Mouse (Mus musculus): ENCODE data around the gene Mrpl16. TPM values are rescaled to one million over a fixed set of nuclear protein-coding genes. Genes with fewer than 3 reads are reported as not detected.

The Mrpl16 gene
- total RNA-seq, 2 experiments from 2014 or later = 38.4 to 39.8 TPM

DNA sequence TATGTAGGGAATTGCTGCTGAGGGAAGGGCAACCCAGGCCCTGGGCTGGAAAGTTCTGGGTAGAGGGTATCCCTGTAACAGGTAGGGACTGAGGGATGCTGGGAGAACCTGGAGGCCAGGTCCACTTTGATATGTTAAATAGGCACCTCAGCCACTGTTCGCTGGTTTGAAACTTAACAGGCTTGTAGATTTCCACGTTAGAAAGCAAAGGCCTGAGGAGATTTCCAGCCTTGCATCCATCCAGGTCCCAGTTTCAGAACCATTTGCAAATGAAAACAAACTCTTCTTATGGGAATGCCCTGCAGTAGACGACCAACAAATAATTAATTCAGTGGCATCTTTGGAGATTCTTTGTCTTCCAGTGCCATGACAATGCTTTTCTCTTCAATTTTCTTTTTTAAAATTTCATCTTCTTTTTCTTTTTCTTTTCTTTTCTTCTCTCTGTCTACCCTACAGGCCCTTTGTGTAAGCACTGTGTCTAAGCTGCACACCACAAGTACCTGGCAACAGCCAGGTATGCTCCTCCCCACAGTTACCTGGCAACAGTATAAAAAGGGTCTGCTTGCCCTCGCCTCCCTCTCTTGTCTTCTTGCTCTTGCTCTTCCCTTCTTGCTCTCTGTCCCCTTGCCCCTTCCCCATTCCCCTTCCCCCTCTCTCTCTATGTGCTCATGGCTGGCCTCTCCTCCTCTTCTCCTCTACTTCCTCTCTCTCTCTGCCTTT is 53.3 kb downstream of the Mrpl16 start:
- no peak for DNase-seq (ENCODE audit: low spot score in 2 of 2)
- intact Hi-C loops (cut with DNase I) = no loop called here

Other genes starting within 250 kb of the Mrpl16 start
- gene Ms4a4d, start 233.6 kb upstream of the Mrpl16 start, total RNA-seq (2021) = not detected
- 1 to 10 TPM; 1.2 to 1.8 TPM for gene Ms4a6d, start 165.5 kb upstream of the Mrpl16 start, total RNA-seq (2021)
- gene Ms4a2, start 146.7 kb upstream of the Mrpl16 start, total RNA-seq (2021) = not detected
- not detected for gene Ms4a3, start 129.5 kb upstream of the Mrpl16 start, total RNA-seq (2021)
- gene Oosp2, start 109.8 kb upstream of the Mrpl16 start, total RNA-seq (2021) = not detected
- gene Oosp1, start 79.2 kb upstream of the Mrpl16 start, total RNA-seq (2021) = not detected
- gene Oosp3, start 73.3 kb upstream of the Mrpl16 start, total RNA-seq (2021) = not detected
- gene Gif, start 22.8 kb upstream of the Mrpl16 start, total RNA-seq (2021) = not detected
- 10 to 100 TPM; 20.9 to 21.6 TPM for gene Stx3, start 49.0 kb downstream of the Mrpl16 start, total RNA-seq (2021)
- not detected for gene Olfr1417, start 68.8 kb downstream of the Mrpl16 start, total RNA-seq (2021)
- gene Olfr1418, start 90.7 kb downstream of the Mrpl16 start, total RNA-seq (2021) = not detected
- gene Olfr1419, start 104.7 kb downstream of the Mrpl16 start, total RNA-seq (2021) = not detected
- gene Olfr1420, start 116.2 kb downstream of the Mrpl16 start, total RNA-seq (2021) = not detected
- 10 to 100 TPM; 18.7 to 21.0 TPM for gene Patl1, start 142.0 kb downstream of the Mrpl16 start, total RNA-seq (2021)
- 10 to 100 TPM; 55.3 to 58.9 TPM for gene Osbp, start 195.6 kb downstream of the Mrpl16 start, total RNA-seq (2021)